8 mouse cellular contexts compared by ENCODE assay signal in genomic region chr2:173258459-173259091, GRCm38 (mm10). TPM values are rescaled to one million over a fixed set of nuclear protein-coding genes. Genes with fewer than 3 reads are reported as not detected.
DNase-seq lines count a peak whose midpoint lies in the region; ATAC-seq and TF ChIP-seq lines count a peak whose summit lies in the region.

No protein-coding gene starts in this region.

- no peaks in the 10 kb centered on the region for H3K27me3 ChIP-seq in heart, postnatal 0 days (ENCODE audit: control insufficient read depth, insufficient read depth, low read length)
- no peaks in the 10 kb centered on the region for H3K27me3 ChIP-seq in neural tube, embryonic 11.5 days (ENCODE audit: control insufficient read depth, insufficient read depth, low read length)
- H3K27me3 ChIP-seq in hindbrain, embryonic 13.5 days: no peaks in the 10 kb centered on the region
- H3K27me3 ChIP-seq in stomach, postnatal 0 days (ENCODE audit: control insufficient read depth, insufficient read depth, low read length): no peaks in the 10 kb centered on the region

- no peak for TF ChIP-seq CTCF in heart, postnatal 0 days (IDR thresholded peaks at IDR 0.05; ENCODE audit: low read depth)
- TF ChIP-seq CTCF in stomach, postnatal 0 days (IDR thresholded peaks at IDR 0.05; ENCODE audit: low read depth): no peak

- peak; percentile 19 for DNase-seq in heart, postnatal 0 days (ENCODE audit: low spot score)
- DNase-seq in heart, postnatal 25 days (ENCODE audit: low spot score): no peak
- DNase-seq in neural tube, embryonic 11.5 days (ENCODE audit: low spot score): no peak
- DNase-seq in neural tube, embryonic 10.5 days (ENCODE audit: extremely low spot score, low spot score): no peak
- no peak for DNase-seq in stomach, postnatal 0 days (ENCODE audit: low spot score)
- no peak for DNase-seq in thymus, postnatal 0 days (ENCODE audit: low spot score)
- DNase-seq in kidney, postnatal 4 days: no peak

- no peak overlapping the region for H3K4me3 ChIP-seq in heart, postnatal 0 days (ENCODE audit: low read depth, low read length)
- no peak overlapping the region for H3K4me3 ChIP-seq in neural tube, embryonic 11.5 days (ENCODE audit: low read depth, low read length)
- H3K4me3 ChIP-seq in hindbrain, embryonic 13.5 days: no peak overlapping the region
- no peak overlapping the region for H3K4me3 ChIP-seq in stomach, postnatal 0 days (ENCODE audit: low read depth, low read length)

- H3K36me3 ChIP-seq in heart, postnatal 0 days (replicated peaks; ENCODE audit: control insufficient read depth, insufficient read depth, low read length): no peaks in the 10 kb centered on the region
- H3K36me3 ChIP-seq in neural tube, embryonic 11.5 days (ENCODE audit: control insufficient read depth, insufficient read depth, low read length): no peaks in the 10 kb centered on the region
- no peaks in the 10 kb centered on the region for H3K36me3 ChIP-seq in hindbrain, embryonic 13.5 days
- H3K36me3 ChIP-seq in stomach, postnatal 0 days (ENCODE audit: control insufficient read depth, insufficient read depth, low read length): no peaks in the 10 kb centered on the region

- ATAC-seq in heart, postnatal 0 days (ENCODE audit: insufficient read depth, low read depth): peak; percentile 15; the same call in 1 of the 2 replicates
- no peak for ATAC-seq in neural tube, embryonic 11.5 days (ENCODE audit: insufficient read depth, low FRiP score, low TSS enrichment)
- ATAC-seq in hindbrain, embryonic 13.5 days (ENCODE audit: low FRiP score): no peak
- peak; percentile 18; the same call in 1 of the 2 replicates for ATAC-seq in stomach, postnatal 0 days (ENCODE audit: low FRiP score, low TSS enrichment)

- no peak for TF ChIP-seq EP300 in heart, postnatal 0 days (IDR thresholded peaks at IDR 0.05; ENCODE audit: low read depth)
- no peak for TF ChIP-seq EP300 in stomach, postnatal 0 days (optimal IDR thresholded peaks at IDR 0.05)

- H3K4me2 ChIP-seq in heart, postnatal 0 days (ENCODE audit: low read depth, low read length): no peak overlapping the region
- no peak overlapping the region for H3K4me2 ChIP-seq in neural tube, embryonic 11.5 days (ENCODE audit: low read depth)
- H3K4me2 ChIP-seq in hindbrain, embryonic 13.5 days: no peak overlapping the region
- no peak overlapping the region for H3K4me2 ChIP-seq in stomach, postnatal 0 days (replicated peaks; ENCODE audit: low read depth)

- intact Hi-C loops in heart, postnatal 25 days (cut with DNase I): no loop called here

- H3K9me3 ChIP-seq in heart, postnatal 0 days (replicated peaks; ENCODE audit: control insufficient read depth, low read length): no peaks in the 10 kb centered on the region
- H3K9me3 ChIP-seq in neural tube, embryonic 11.5 days (ENCODE audit: control insufficient read depth, low read length): no peaks in the 10 kb centered on the region
- no peaks in the 10 kb centered on the region for H3K9me3 ChIP-seq in hindbrain, embryonic 13.5 days
- no peaks in the 10 kb centered on the region for H3K9me3 ChIP-seq in stomach, postnatal 0 days (ENCODE audit: control insufficient read depth, low read length)

- WGBS in heart, postnatal 0 days: 45% methylated on average over 9 of the region's 9 CpGs
- 14% methylated on average over 9 of the region's 9 CpGs for WGBS in neural tube, embryonic 11.5 days
- 17% methylated on average over 9 of the region's 9 CpGs for WGBS in hindbrain, embryonic 13.5 days
- 46% methylated on average over 9 of the region's 9 CpGs for WGBS in stomach, postnatal 0 days

- no peak overlapping the region for H3K9ac ChIP-seq in heart, postnatal 0 days (replicated peaks; ENCODE audit: low read depth, low read length)
- 0 out of 2 replicates have a peak overlapping the region, but pooled peaks have one; percentile 4 for H3K9ac ChIP-seq in neural tube, embryonic 11.5 days (ENCODE audit: low read length)
- 0 out of 2 replicates have a peak overlapping the region, but pooled peaks have one; percentile 10 for H3K9ac ChIP-seq in hindbrain, embryonic 13.5 days
- no peak overlapping the region for H3K9ac ChIP-seq in stomach, postnatal 0 days (ENCODE audit: low read length)

- peaks cover 72% of the 10 kb centered on the region for H3K4me1 ChIP-seq in heart, postnatal 0 days (ENCODE audit: control insufficient read depth, insufficient read depth)
- H3K4me1 ChIP-seq in neural tube, embryonic 11.5 days (ENCODE audit: control insufficient read depth, insufficient read depth, low read length): peaks cover 86% of the 10 kb centered on the region
- H3K4me1 ChIP-seq in hindbrain, embryonic 13.5 days (replicated peaks): peaks cover 93% of the 10 kb centered on the region
- H3K4me1 ChIP-seq in stomach, postnatal 0 days (replicated peaks; ENCODE audit: control insufficient read depth, insufficient read depth): peaks cover 36% of the 10 kb centered on the region

- 0 out of 2 replicates have a peak overlapping the region, but pooled peaks have one; percentile 17 for H3K27ac ChIP-seq in heart, postnatal 0 days (ENCODE audit: low read depth)
- 0 out of 2 replicates have a peak overlapping the region, but pooled peaks have one; percentile 29 for H3K27ac ChIP-seq in neural tube, embryonic 11.5 days (ENCODE audit: low read depth, low read length)
- H3K27ac ChIP-seq in hindbrain, embryonic 13.5 days: peak overlapping the region; percentile 77
- peak overlapping the region; percentile 61; the same call in 1 of the 2 replicates for H3K27ac ChIP-seq in stomach, postnatal 0 days (replicated peaks)

RNA-seq across cellular contexts. Expression of gene Pmepa1, which starts 17.8 kb away (rescaled TPM):
- 6.3 and 12.9 TPM in 2 replicates for total RNA-seq in heart, postnatal 0 days (2014; rRNA removed; ENCODE audit: low replicate concordance)
- polyA plus RNA-seq in heart, postnatal 0 days (2015; fragmentation: Nextera tagmentation; extraction: Ambion mirVana): 4.3 and 4.4 TPM in 2 replicates
- total RNA-seq in heart, postnatal 25 days (2021): 10 to 100 TPM; 28.2 to 31.9 TPM
- 5.3 and 5.9 TPM in 2 replicates for polyA plus RNA-seq in neural tube, embryonic 11.5 days (2014; fragmentation: Nextera tagmentation; extraction: Ambion mirVana)
- 4.7 and 5.2 TPM in 2 replicates for polyA plus RNA-seq in hindbrain, embryonic 13.5 days (2015; fragmentation: Nextera tagmentation; extraction: Ambion mirVana)
- polyA plus RNA-seq in stomach, postnatal 0 days (2015; fragmentation: Nextera tagmentation; extraction: Ambion mirVana): 6.1 and 7.0 TPM in 2 replicates
- 3.1 and 4.2 TPM in 2 replicates for polyA plus RNA-seq in thymus, postnatal 0 days (2015; fragmentation: Nextera tagmentation; extraction: Ambion mirVana)

RNA-seq across cellular contexts. Expression of gene Zbp1, which starts 39.9 kb away (rescaled TPM):
- 3.1 TPM in 1 of 2 replicates, not detected in the other for total RNA-seq in heart, postnatal 0 days (2014; rRNA removed; ENCODE audit: low replicate concordance)
- 0.36 and 1.1 TPM in 2 replicates for polyA plus RNA-seq in heart, postnatal 0 days (2015; fragmentation: Nextera tagmentation; extraction: Ambion mirVana)
- total RNA-seq in heart, postnatal 25 days (2021): 1 to 10 TPM in 1 of 2 experiments, under 1 TPM in 1; 0.26 to 1.5 TPM
- polyA plus RNA-seq in neural tube, embryonic 11.5 days (2014; fragmentation: Nextera tagmentation; extraction: Ambion mirVana): not detected in 2 replicates
- 0.16 and 0.29 TPM in 2 replicates for polyA plus RNA-seq in hindbrain, embryonic 13.5 days (2015; fragmentation: Nextera tagmentation; extraction: Ambion mirVana)
- polyA plus RNA-seq in stomach, postnatal 0 days (2015; fragmentation: Nextera tagmentation; extraction: Ambion mirVana): 4.6 and 5.0 TPM in 2 replicates
- polyA plus RNA-seq in thymus, postnatal 0 days (2015; fragmentation: Nextera tagmentation; extraction: Ambion mirVana): 42.1 and 52.8 TPM in 2 replicates

Comparison
In these comparisons a context has a peak if more than half of its experiments do, and no peak if none do; other contexts are left out.
1. ATAC-seq: peak in heart, postnatal 0 days (single experiment) and stomach, postnatal 0 days (single experiment); none in neural tube, embryonic 11.5 days (single experiment) and hindbrain, embryonic 13.5 days (single experiment).
2. H3K27ac ChIP-seq: peak in every context shown above with its lines; median percentile 77 in hindbrain, embryonic 13.5 days; 61 in stomach, postnatal 0 days; 29 in neural tube, embryonic 11.5 days; 17 in heart, postnatal 0 days.
3. H3K9ac ChIP-seq: peak in neural tube, embryonic 11.5 days (single experiment) and hindbrain, embryonic 13.5 days (single experiment); none in heart, postnatal 0 days (single experiment) and stomach, postnatal 0 days (single experiment).